11 mouse cellular contexts compared by ENCODE assay signal in genomic region chr4:150264903-150265302, GRCm38 (mm10). TPM values are rescaled to one million over a fixed set of nuclear protein-coding genes. Genes with fewer than 3 reads are reported as not detected.
A peak's percentile ranks its signal among the peaks of the same experiment; 100 is the strongest.
DNase-seq lines count a peak whose midpoint lies in the region; ATAC-seq lines count a peak whose summit lies in the region.
"Had no signal": no experiment of that assay in that cellular context is flagged by ENCODE, and none has a peak within 500 bp of the region (broad histone marks: within the 10 kb centered on the region; RNA-seq: fewer than 3 reads in every experiment).

No protein-coding gene starts in this region.

- no peak overlapping the region for H3K4me3 ChIP-seq in midbrain, embryonic 11.5 days (ENCODE audit: low read depth, low read length)
- H3K4me3 ChIP-seq in midbrain, embryonic 15.5 days: no peak overlapping the region
- H3K4me3 ChIP-seq: limb, embryonic 13.5 days; neural tube, embryonic 12.5 days had no signal

- WGBS in midbrain, embryonic 11.5 days: 55% methylated on average over 7 of the region's 7 CpGs
- WGBS in midbrain, embryonic 15.5 days: 52% methylated on average over 7 of the region's 7 CpGs

- peak; percentile 26 for DNase-seq in cerebellum, adult 9-10 months
- DNase-seq in cerebellum, postnatal 36 days: no peak
- peak; percentile 91 for DNase-seq in midbrain, embryonic 11.5 days (ENCODE audit: low spot score, missing footprints)
- DNase-seq in induced T-regulatory cell, adult 2 months (ENCODE audit: low read depth): peak; percentile 65
- DNase-seq in gastrocnemius, postnatal 4 days (ENCODE audit: low spot score in 2 of 2): no peak
- no peak for DNase-seq in ovary, postnatal 10 days (ENCODE audit: low spot score)
- DNase-seq: cerebellum, adult 11-12 months had no signal

- H3K9ac ChIP-seq in midbrain, embryonic 11.5 days (ENCODE audit: low read length): no peak overlapping the region
- H3K9ac ChIP-seq in midbrain, embryonic 15.5 days: no peak overlapping the region
- H3K9ac ChIP-seq: limb, embryonic 13.5 days; neural tube, embryonic 12.5 days had no signal

- H3K9me3 ChIP-seq in midbrain, embryonic 11.5 days (ENCODE audit: control insufficient read depth, low read length): no peaks in the 10 kb centered on the region
- no peaks in the 10 kb centered on the region for H3K9me3 ChIP-seq in midbrain, embryonic 15.5 days
- H3K9me3 ChIP-seq: limb, embryonic 13.5 days; neural tube, embryonic 12.5 days had no signal

- H3K4me1 ChIP-seq in midbrain, embryonic 11.5 days (ENCODE audit: control insufficient read depth, insufficient read depth, low read length): peaks cover 4% of the 10 kb centered on the region; the same call in 1 of the 2 replicates
- H3K4me1 ChIP-seq in midbrain, embryonic 15.5 days: 0 out of 2 replicates have a peak, but pooled peaks cover 11% of the 10 kb centered on the region

- no peaks in the 10 kb centered on the region for H3K27me3 ChIP-seq in midbrain, embryonic 11.5 days (ENCODE audit: control insufficient read depth, insufficient read depth, low read length)
- no peaks in the 10 kb centered on the region for H3K27me3 ChIP-seq in midbrain, embryonic 15.5 days (replicated peaks)
- H3K27me3 ChIP-seq: limb, embryonic 13.5 days; neural tube, embryonic 12.5 days had no signal

- H3K4me2 ChIP-seq in midbrain, embryonic 11.5 days: no peak overlapping the region
- H3K4me2 ChIP-seq in midbrain, embryonic 15.5 days: no peak overlapping the region
- H3K4me2 ChIP-seq: limb, embryonic 13.5 days; neural tube, embryonic 12.5 days had no signal

- H3K27ac ChIP-seq in midbrain, embryonic 11.5 days (ENCODE audit: low read depth, low read length): no peak overlapping the region
- H3K27ac ChIP-seq in midbrain, embryonic 15.5 days: no peak overlapping the region
- H3K27ac ChIP-seq: limb, embryonic 13.5 days; neural tube, embryonic 12.5 days had no signal

- ATAC-seq in midbrain, embryonic 11.5 days (ENCODE audit: low FRiP score): no peak
- no peak for ATAC-seq in midbrain, embryonic 15.5 days (replicated peaks)
- ATAC-seq in megakaryocyte progenitor cell, adult 5-6 weeks (replicated peaks; ENCODE audit: poor library complexity): 0 out of 2 replicates have a peak, but pooled peaks have one; percentile 37

- no peaks in the 10 kb centered on the region for H3K36me3 ChIP-seq in midbrain, embryonic 11.5 days (ENCODE audit: control insufficient read depth, insufficient read depth, low read length)
- no peaks in the 10 kb centered on the region for H3K36me3 ChIP-seq in midbrain, embryonic 15.5 days (replicated peaks)
- H3K36me3 ChIP-seq: limb, embryonic 13.5 days; neural tube, embryonic 12.5 days had no signal

RNA-seq across cellular contexts. Expression of gene Rere, which starts 16.5 kb away (rescaled TPM):
- polyA plus RNA-seq in midbrain, embryonic 11.5 days (2014; fragmentation: Nextera tagmentation; extraction: Ambion mirVana): 34.2 and 36.8 TPM in 2 replicates
- polyA plus RNA-seq in midbrain, embryonic 15.5 days (2015; fragmentation: Nextera tagmentation; extraction: Ambion mirVana): 32.1 and 37.4 TPM in 2 replicates
- total RNA-seq in megakaryocyte progenitor cell, adult 5-6 weeks (2015): 49.5 TPM in 2 replicates
- 13.8 and 23.8 TPM in 2 replicates for total RNA-seq in megakaryocyte progenitor cell, adult 5-6 weeks (2017)
- total RNA-seq in gastrocnemius, postnatal 4 days (2021): 10 to 100 TPM; 68.1 to 70.3 TPM

RNA-seq across cellular contexts. Expression of gene Eno1, which starts 28.4 kb away (rescaled TPM):
- polyA plus RNA-seq in midbrain, embryonic 11.5 days (2014; fragmentation: Nextera tagmentation; extraction: Ambion mirVana): 1,438 and 1,518 TPM in 2 replicates
- polyA plus RNA-seq in midbrain, embryonic 15.5 days (2015; fragmentation: Nextera tagmentation; extraction: Ambion mirVana): 1,044 and 1,060 TPM in 2 replicates
- 336 and 338 TPM in 2 replicates for total RNA-seq in megakaryocyte progenitor cell, adult 5-6 weeks (2015)
- total RNA-seq in megakaryocyte progenitor cell, adult 5-6 weeks (2017): 357 and 368 TPM in 2 replicates
- total RNA-seq in gastrocnemius, postnatal 4 days (2021): 100 to 1,000 TPM; 479 to 529 TPM

Comparison
In these comparisons a context has a peak if more than half of its experiments do, and no peak if none do; other contexts are left out.
1. DNase-seq: peak in cerebellum, adult 9-10 months (single experiment), midbrain, embryonic 11.5 days (single experiment) and induced T-regulatory cell, adult 2 months (single experiment); none in cerebellum, postnatal 36 days (0 of 2), gastrocnemius, postnatal 4 days (0 of 2) and ovary, postnatal 10 days (single experiment).